Mouse (Mus musculus): ENCODE measurements around the gene Rgl1.

Rgl1 gene

GRCm38 (mm10) chr1:152549061-152549738, 217.0 kb downstream of the Rgl1 start:
- in situ Hi-C loops (cut with MboI, MseI), result loop anchor here (10.0 to 25.0 kb wide), 2 partner anchors 936 to 1238 kb away; partner anchors contain the start of gene Dhx9

GRCm38 (mm10) chr1:152543449-152544159, 222.5 kb downstream of the Rgl1 start:
- in situ Hi-C loops (cut with MboI, MseI), result loop anchor here (10.0 to 25.0 kb wide), 2 partner anchors 941 to 1244 kb away; partner anchors contain the start of gene Dhx9

GRCm38 (mm10) chr1:152542747-152543378, 223.3 kb downstream of the Rgl1 start:
- in situ Hi-C loops (cut with MboI, MseI), result loop anchor here (10.0 to 25.0 kb wide), 2 partner anchors 942 to 1244 kb away; partner anchors contain the start of gene Dhx9

GRCm38 (mm10) chr1:152540304-152540887, 225.8 kb downstream of the Rgl1 start:
- in situ Hi-C loops (cut with MboI, MseI), result loop anchor here (10.0 to 25.0 kb wide), 2 partner anchors 944 to 1247 kb away; partner anchors contain the start of gene Dhx9

GRCm38 (mm10) chr1:152538817-152539216, 227.3 kb downstream of the Rgl1 start:
- in situ Hi-C loops (cut with MboI, MseI), result loop anchor here (25.0 kb wide), 1 partner anchor 1248 kb away; no protein-coding TSS in a partner anchor

- in situ Hi-C loops (cut with MboI, MseI), result loop anchor here (25.0 kb wide), 1 partner anchor 1250 kb away; no protein-coding TSS in a partner anchor
Observed at GRCm38 (mm10) chr1:152537186-152537585, 229.0 kb downstream of the Rgl1 start.

- in situ Hi-C loops (cut with MboI, MseI), result loop anchor here (25.0 kb wide), 1 partner anchor 1251 kb away; no protein-coding TSS in a partner anchor
Observed at GRCm38 (mm10) chr1:152536416-152537018, 229.6 kb downstream of the Rgl1 start.

GRCm38 (mm10) chr1:152534531-152534930, 231.6 kb downstream of the Rgl1 start:
- in situ Hi-C loops (cut with MboI, MseI), result loop anchor here (5.0 to 25.0 kb wide), 2 partner anchors 398 to 1253 kb away; no protein-coding TSS in a partner anchor

GRCm38 (mm10) chr1:152531498-152531897, 234.7 kb downstream of the Rgl1 start:
- in situ Hi-C loops (cut with MboI, MseI), result loop anchor here (5.0 to 25.0 kb wide), 2 partner anchors 401 to 1256 kb away; no protein-coding TSS in a partner anchor

GRCm38 (mm10) chr1:152528778-152529177, 237.4 kb downstream of the Rgl1 start:
- in situ Hi-C loops (cut with MboI, MseI), result loop anchor here (5.0 to 25.0 kb wide), 2 partner anchors 214 to 1259 kb away; no protein-coding TSS in a partner anchor

GRCm38 (mm10) chr1:152528214-152528613, 237.9 kb downstream of the Rgl1 start:
- in situ Hi-C loops (cut with MboI, MseI), result loop anchor here (5.0 to 25.0 kb wide), 2 partner anchors 214 to 1259 kb away; no protein-coding TSS in a partner anchor

- in situ Hi-C loops (cut with MboI, MseI), result loop anchor here (5.0 to 25.0 kb wide), 2 partner anchors 216 to 1261 kb away; no protein-coding TSS in a partner anchor
Observed at GRCm38 (mm10) chr1:152526154-152526553, 240.0 kb downstream of the Rgl1 start.

- in situ Hi-C loops (cut with MboI, MseI), result loop anchor here (5.0 to 25.0 kb wide), 2 partner anchors 217 to 1262 kb away; no protein-coding TSS in a partner anchor
Observed at GRCm38 (mm10) chr1:152524987-152525648, 241.0 kb downstream of the Rgl1 start.

- in situ Hi-C loops (cut with MboI, MseI), result no loop called here
Observed at GRCm38 (mm10) chr1:152524098-152524892, 241.9 kb downstream of the Rgl1 start.

GRCm38 (mm10) chr1:152523292-152523691, 242.9 kb downstream of the Rgl1 start:
- in situ Hi-C loops (cut with MboI, MseI), result no loop called here

GRCm38 (mm10) chr1:152522226-152522625, 243.9 kb downstream of the Rgl1 start:
- in situ Hi-C loops (cut with MboI, MseI), result no loop called here

- in situ Hi-C loops (cut with MboI, MseI), result no loop called here
Observed at GRCm38 (mm10) chr1:152520798-152521575, 245.2 kb downstream of the Rgl1 start.

GRCm38 (mm10) chr1:152518971-152519370, 247.2 kb downstream of the Rgl1 start:
- in situ Hi-C loops (cut with MboI, MseI), result no loop called here
